Mouse (Mus musculus): ENCODE measurements at regions not wholly inside any gene's neighbourhood (a gene's known extent, or its start where the extent isn't known, plus 50 kb on each side); places are given as distances from the start of the nearest gene placed in this dataset.

DNA sequence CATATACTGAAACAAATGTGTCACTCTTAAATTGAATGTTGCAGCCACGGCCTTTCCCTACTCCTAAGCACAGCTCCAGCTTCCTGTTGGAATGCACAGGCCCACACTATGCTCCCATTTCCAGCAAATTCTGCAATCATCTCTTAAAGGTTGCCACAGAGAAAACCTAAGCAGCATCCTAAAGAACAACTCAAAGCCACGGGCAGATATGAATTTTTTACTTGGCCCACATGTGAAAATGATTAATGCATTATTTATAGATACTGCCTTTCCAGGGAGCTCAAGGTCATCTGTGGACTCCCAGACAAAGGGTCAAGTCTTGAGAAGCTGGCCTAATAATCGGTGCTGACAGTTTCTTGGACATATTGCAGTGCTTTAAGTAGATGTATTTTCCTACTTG is 663.5 kb upstream of the Nrsn1 start:
- Histone ChIP-seq H3K4me3 (no peak overlapping the region), H3K4me1 (peaks cover 11% of the 10 kb centered on the region), H3K27ac (no peak overlapping the region), H3K36me3 (no peaks in the 10 kb centered on the region), H3K9ac (no peak overlapping the region), H3K4me2 (no peak overlapping the region), H3K27me3 (no peaks in the 10 kb centered on the region), H3K9me3 (no peaks in the 10 kb centered on the region)
- ATAC-seq (ENCODE audit: insufficient number of reproducible peaks, low FRiP score, low TSS enrichment, low read depth) = no peak
- WGBS = 34% methylated on average over 3 of the region's 3 CpGs

DNA sequence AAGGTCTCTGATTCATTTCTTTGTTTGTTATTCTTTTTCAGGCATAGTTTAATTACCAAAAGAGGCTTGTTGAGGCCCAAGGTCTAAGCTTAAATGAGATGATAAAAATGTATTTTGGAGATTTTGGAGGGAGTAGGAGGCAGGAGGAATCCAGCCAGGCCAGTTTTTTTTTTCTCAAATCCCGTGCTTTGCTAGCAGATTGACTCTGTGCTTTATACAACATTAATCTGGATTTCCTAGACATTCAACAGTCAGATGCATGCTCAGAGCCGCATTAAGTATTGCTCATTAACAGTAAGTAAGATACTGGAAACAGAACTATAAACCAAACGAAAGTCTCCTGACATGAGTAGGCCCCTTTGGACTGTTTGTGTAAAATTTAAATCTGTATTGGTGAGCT is 662.9 kb upstream of the Nrsn1 start:
- WGBS = 20% methylated on average over 3 of the region's 3 CpGs
- Histone ChIP-seq H3K4me2 (no peak overlapping the region), H3K36me3 (no peaks in the 10 kb centered on the region), H3K4me1 (peaks cover 11% of the 10 kb centered on the region), H3K27ac (no peak overlapping the region), H3K9ac (no peak overlapping the region), H3K4me3 (no peak overlapping the region), H3K9me3 (no peaks in the 10 kb centered on the region), H3K27me3 (no peaks in the 10 kb centered on the region)
- ATAC-seq (ENCODE audit: insufficient number of reproducible peaks, low FRiP score, low TSS enrichment, low read depth) = no peak

DNA sequence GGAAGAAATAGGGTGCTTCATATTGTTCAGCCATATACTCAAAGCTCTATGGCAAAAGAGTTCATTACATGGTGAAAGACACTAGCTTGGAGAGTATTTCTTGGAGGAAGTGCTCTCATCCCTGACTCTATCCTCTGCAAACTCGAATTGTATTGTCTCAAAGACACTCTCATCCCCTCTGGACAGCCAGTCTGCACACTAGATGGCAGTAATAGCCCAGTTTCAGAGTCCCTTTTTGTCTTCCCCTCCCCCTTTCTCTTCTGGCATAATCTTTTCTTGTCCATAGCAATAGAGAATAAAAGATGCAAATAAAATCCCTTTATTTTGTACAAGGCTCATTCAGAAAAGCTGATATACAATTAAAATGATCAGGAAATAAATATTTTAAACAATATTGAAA is 662.5 kb upstream of the Nrsn1 start:
- no peak for ATAC-seq (ENCODE audit: insufficient number of reproducible peaks, low FRiP score, low TSS enrichment, low read depth)
- Histone ChIP-seq H3K27ac (no peak overlapping the region), H3K4me1 (peaks cover 11% of the 10 kb centered on the region), H3K4me2 (no peak overlapping the region), H3K4me3 (no peak overlapping the region), H3K9ac (no peak overlapping the region), H3K27me3 (no peaks in the 10 kb centered on the region), H3K36me3 (no peaks in the 10 kb centered on the region), H3K9me3 (no peaks in the 10 kb centered on the region)
- WGBS = 0% methylated on average over 1 of the region's 1 CpGs

DNA sequence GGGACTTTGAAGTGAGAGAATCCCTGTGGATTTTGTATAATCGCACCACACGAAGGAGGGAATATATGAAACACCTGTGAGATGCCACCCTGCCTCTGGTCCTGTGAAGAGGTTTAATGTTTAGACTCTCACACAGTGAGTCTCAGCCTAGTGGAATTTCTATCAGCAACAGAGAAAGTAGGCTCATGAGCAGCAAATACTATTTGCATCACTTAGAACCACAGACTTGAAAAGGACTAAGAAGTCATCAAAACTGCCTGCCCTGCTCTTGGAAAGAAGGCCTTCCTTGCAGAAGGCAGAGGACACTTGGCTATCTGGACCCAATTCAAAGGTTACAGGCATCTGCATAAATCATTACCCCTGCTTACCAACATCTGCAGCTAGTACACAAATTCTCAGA is 662.1 kb upstream of the Nrsn1 start:
- Histone ChIP-seq H3K4me3 (no peak overlapping the region), H3K36me3 (no peaks in the 10 kb centered on the region), H3K4me2 (no peak overlapping the region), H3K9ac (no peak overlapping the region), H3K27me3 (no peaks in the 10 kb centered on the region), H3K4me1 (peaks cover 11% of the 10 kb centered on the region), H3K27ac (no peak overlapping the region), H3K9me3 (no peaks in the 10 kb centered on the region)
- WGBS = 56% methylated on average over 2 of the region's 2 CpGs
- no peak for ATAC-seq (ENCODE audit: insufficient number of reproducible peaks, low FRiP score, low TSS enrichment, low read depth)

DNA sequence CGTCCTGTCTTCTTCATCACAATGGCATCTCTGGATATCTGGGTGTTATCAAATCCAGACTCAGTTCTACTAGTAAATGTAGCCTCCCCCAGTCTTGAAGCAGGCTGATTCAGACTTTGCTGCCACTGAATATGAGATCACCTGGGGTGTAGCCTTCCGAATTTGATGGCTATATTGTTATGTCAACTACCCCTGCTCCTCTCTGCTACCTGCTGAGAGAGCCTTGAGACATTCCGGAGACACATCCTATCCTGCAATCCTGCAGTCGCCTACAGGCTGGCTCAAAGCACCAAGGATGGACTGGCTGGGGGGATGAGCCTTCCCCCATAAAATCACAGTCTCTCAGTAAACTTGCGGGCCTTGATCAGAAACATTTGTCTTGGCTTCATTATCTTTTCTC is 655.4 kb upstream of the Nrsn1 start:
- ATAC-seq (ENCODE audit: insufficient number of reproducible peaks, low FRiP score, low TSS enrichment, low read depth) = no peak
- Histone ChIP-seq H3K4me3 (no peak overlapping the region), H3K9ac (no peak overlapping the region), H3K4me2 (no peak overlapping the region), H3K4me1 (no peaks in the 10 kb centered on the region), H3K27me3 (no peaks in the 10 kb centered on the region), H3K27ac (no peak overlapping the region), H3K36me3 (no peaks in the 10 kb centered on the region), H3K9me3 (no peaks in the 10 kb centered on the region)
- WGBS = 84% methylated on average over 5 of the region's 5 CpGs

DNA sequence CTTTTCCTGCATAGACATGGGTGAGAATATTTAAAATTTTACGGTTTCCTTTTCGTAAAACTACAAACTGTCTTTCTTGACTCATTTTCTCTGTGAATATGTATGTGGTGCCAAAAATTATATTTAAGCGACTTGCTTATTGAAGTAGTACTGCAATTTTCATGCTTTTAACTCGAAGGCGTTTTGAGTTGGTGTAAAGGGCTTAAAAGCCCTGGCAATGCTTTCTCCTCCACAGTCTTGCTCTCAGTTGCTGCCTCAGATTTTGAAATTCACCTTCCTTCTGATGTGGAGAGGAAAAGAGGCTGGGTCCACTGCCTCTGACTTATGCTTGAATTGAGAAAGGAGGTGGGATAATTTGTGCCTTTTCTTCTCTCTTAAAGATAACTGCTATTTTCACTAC is 629.6 kb upstream of the Nrsn1 start:
- Histone ChIP-seq H3K9me3 (no peaks in the 10 kb centered on the region), H3K4me2 (no peak overlapping the region), H3K36me3 (no peaks in the 10 kb centered on the region), H3K4me3 (no peak overlapping the region), H3K27ac (no peak overlapping the region), H3K4me1 (no peaks in the 10 kb centered on the region), H3K27me3 (no peaks in the 10 kb centered on the region), H3K9ac (no peak overlapping the region)
- ATAC-seq (ENCODE audit: insufficient number of reproducible peaks, low FRiP score, low TSS enrichment, low read depth) = no peak
- WGBS = 62% methylated on average over 5 of the region's 5 CpGs

DNA sequence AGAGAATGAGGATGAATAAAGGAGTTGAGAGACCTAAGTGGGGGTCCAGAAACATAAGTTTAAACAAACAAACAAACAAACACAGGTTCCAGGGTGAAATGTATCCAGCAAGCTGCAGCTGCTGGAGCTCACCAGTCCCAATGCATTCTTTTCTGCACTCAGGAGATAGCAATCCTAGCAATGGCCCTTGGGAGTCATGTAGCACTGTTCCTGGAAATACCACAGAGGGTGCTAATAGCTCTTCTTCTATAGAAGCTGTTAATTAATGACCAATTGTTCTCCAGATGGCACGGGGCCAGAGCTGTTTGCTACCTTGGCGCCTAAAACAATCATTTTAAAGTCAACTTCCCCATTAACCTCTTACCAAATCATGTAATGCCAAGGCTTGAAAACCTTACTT is 622.8 kb upstream of the Nrsn1 start:
- H3K9me3 ChIP-seq = no peaks in the 10 kb centered on the region
- no peaks in the 10 kb centered on the region for H3K27me3 ChIP-seq
- H3K36me3 ChIP-seq = no peaks in the 10 kb centered on the region
- H3K27ac ChIP-seq = no peak overlapping the region
- no peak overlapping the region for H3K4me3 ChIP-seq
- H3K4me1 ChIP-seq = no peaks in the 10 kb centered on the region
- no peak for ATAC-seq (ENCODE audit: insufficient number of reproducible peaks, low FRiP score, low TSS enrichment, low read depth)
- H3K9ac ChIP-seq = no peak overlapping the region
- 37% methylated on average over 2 of the region's 2 CpGs for WGBS
- H3K4me2 ChIP-seq = no peak overlapping the region

DNA sequence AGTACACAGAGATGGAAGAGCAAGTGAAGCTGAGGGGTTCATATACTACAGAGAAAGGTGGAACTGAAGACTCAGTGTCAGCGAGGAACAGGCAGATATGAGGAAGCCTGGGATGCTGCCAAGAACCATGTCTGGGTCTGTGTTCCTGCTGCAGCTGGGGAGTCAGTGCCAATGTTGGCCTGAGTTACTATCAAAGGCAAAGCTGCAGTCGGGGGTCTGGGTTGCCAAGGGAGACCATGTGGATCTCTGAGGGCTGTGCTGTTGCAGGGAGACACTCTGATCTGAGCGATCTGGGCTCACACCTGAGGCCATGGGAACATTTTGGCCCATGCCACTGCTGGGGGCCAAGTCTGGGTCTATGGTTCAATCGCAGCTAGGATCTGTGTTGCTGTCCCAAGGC is 612.5 kb upstream of the Nrsn1 start:
- H3K4me3 ChIP-seq = no peak overlapping the region
- H3K4me2 ChIP-seq = no peak overlapping the region
- 70% methylated on average over 4 of the region's 4 CpGs for WGBS

DNA sequence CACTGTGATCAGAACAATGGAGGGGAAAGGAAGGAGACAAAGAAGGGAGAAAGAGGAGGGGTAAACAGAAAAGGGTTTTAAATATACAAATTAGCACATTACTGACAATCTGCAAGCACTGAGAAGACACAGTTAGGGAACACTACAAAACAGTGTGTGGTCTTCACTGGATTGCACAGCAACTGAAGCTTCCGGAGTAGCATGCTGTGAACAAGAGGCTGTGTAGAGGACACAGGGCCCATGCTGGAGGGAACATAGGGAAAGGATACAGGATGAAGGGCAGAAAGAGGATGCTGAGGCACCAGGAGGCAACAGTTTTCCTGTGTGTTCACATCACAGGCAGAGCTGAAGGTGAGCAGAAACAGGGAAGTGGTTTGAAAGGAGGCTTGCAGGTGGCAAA is 598.6 kb upstream of the Nrsn1 start:
- H3K27me3 ChIP-seq = no peaks in the 10 kb centered on the region
- H3K4me1 ChIP-seq = no peaks in the 10 kb centered on the region
- no peak overlapping the region for H3K9ac ChIP-seq
- no peaks in the 10 kb centered on the region for H3K36me3 ChIP-seq
- WGBS = 73% methylated on average over 1 of the region's 1 CpGs
- no peak overlapping the region for H3K27ac ChIP-seq
- no peak overlapping the region for H3K4me2 ChIP-seq
- ATAC-seq (ENCODE audit: insufficient number of reproducible peaks, low FRiP score, low TSS enrichment, low read depth) = no peak
- H3K9me3 ChIP-seq = no peaks in the 10 kb centered on the region
- no peak overlapping the region for H3K4me3 ChIP-seq

More for the DNA sequence above, 612.5 kb upstream of the Nrsn1 start:
- ATAC-seq (ENCODE audit: insufficient number of reproducible peaks, low FRiP score, low TSS enrichment, low read depth) = no peak
- no peaks in the 10 kb centered on the region for H3K9me3 ChIP-seq
- no peak overlapping the region for H3K9ac ChIP-seq
- no peaks in the 10 kb centered on the region for H3K4me1 ChIP-seq
- no peak overlapping the region for H3K27ac ChIP-seq
- H3K36me3 ChIP-seq = no peaks in the 10 kb centered on the region
- H3K27me3 ChIP-seq = no peaks in the 10 kb centered on the region

DNA sequence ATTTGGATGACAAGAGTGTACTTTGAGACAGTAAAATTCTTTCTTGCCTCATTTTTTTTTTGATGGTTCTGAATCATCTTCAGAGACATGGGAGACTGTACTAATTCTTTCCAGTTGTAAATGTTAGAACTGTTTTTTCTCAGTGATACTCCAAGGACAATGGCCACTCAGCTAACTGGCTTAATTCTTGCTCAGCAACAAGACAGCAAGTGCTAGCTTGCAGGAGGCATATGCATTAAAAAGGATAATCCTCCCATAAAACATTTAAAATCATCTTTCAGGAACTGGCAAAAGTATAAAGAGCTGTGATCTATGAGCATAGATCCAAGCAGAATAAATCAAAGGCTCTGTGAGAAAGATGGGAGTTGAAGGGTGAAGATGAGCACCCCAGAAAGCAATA is 587.9 kb upstream of the Nrsn1 start:
- ATAC-seq (ENCODE audit: insufficient number of reproducible peaks, low FRiP score, low TSS enrichment, low read depth) = no peak
- H3K4me2 ChIP-seq = no peak overlapping the region

DNA sequence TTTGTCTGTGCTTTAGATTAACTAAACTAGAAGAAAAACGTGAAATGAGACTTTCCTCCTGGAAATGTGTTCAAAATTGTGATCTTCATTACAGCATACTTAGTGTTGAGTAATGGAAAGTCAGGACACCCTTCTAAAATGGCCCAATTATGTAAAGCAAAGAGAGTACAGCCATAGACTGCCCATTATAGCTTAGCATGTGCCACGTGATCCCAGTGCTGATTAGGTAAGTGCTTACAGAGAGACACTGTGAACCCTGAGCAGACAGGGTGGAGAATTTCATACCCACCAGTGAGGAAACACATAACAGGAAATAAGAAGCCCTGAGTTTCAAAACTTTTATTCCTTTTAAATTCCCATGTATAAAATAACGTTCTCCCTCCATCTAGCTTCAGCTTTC is 587.3 kb upstream of the Nrsn1 start:
- Histone ChIP-seq H3K9ac (no peak overlapping the region), H3K9me3 (no peaks in the 10 kb centered on the region), H3K27ac (no peak overlapping the region), H3K4me2 (no peak overlapping the region), H3K4me3 (no peak overlapping the region), H3K4me1 (no peaks in the 10 kb centered on the region), H3K27me3 (no peaks in the 10 kb centered on the region), H3K36me3 (no peaks in the 10 kb centered on the region)
- no peak for ATAC-seq (ENCODE audit: insufficient number of reproducible peaks, low FRiP score, low TSS enrichment, low read depth)
- WGBS = 39% methylated on average over 3 of the region's 3 CpGs

More for the DNA sequence above, 587.9 kb upstream of the Nrsn1 start:
- no peaks in the 10 kb centered on the region for H3K9me3 ChIP-seq
- H3K27ac ChIP-seq = no peak overlapping the region
- H3K27me3 ChIP-seq = no peaks in the 10 kb centered on the region
- H3K9ac ChIP-seq = no peak overlapping the region
- H3K4me1 ChIP-seq = no peaks in the 10 kb centered on the region
- no peaks in the 10 kb centered on the region for H3K36me3 ChIP-seq
- H3K4me3 ChIP-seq = no peak overlapping the region

DNA sequence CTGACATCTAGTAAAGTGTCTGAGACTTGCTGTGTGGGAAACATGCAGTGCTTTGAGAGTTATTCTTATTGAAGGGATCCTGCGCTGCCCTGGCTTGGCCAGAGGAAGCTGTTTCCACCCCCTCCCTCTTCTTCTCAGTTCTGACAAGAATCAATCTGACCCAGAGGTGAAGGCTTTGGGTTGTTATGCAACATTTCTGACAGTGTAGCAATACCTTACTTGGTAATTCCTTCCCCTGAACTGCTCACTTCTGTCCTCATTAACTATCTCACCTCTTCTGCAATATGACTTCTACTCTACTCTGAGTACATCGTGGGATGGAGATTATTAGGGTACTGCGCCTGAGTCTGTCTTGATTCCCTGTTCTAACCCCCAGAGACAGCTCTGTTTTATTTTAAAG is 586.8 kb upstream of the Nrsn1 start:
- ATAC-seq (ENCODE audit: insufficient number of reproducible peaks, low FRiP score, low TSS enrichment, low read depth) = no peak
- H3K4me3 ChIP-seq = no peak overlapping the region
- H3K9ac ChIP-seq = no peak overlapping the region
- H3K4me1 ChIP-seq = no peaks in the 10 kb centered on the region
- no peaks in the 10 kb centered on the region for H3K9me3 ChIP-seq
- H3K36me3 ChIP-seq = no peaks in the 10 kb centered on the region
- H3K27me3 ChIP-seq = no peaks in the 10 kb centered on the region
- 66% methylated on average over 3 of the region's 3 CpGs for WGBS
- no peak overlapping the region for H3K27ac ChIP-seq
- no peak overlapping the region for H3K4me2 ChIP-seq

DNA sequence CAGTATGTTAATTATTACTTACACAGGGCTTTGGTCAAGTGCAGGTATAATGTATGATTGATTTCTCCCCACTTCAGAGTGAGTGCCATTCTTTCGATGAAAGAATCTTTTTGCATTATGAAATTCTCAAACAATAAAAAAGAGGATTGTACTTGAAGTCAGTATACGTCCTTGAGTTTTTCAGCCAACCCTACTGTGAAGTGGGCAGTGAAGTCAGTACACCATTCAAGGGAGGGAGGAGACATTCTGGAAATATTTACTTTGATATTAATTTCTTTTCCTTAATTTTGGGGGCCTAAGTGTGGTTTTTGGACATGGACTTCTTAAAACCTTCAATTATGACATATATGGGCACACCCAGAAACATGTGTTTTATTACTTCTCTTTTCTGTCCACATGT is 586.2 kb upstream of the Nrsn1 start:
- Histone ChIP-seq H3K4me3 (no peak overlapping the region), H3K27ac (no peak overlapping the region), H3K36me3 (no peaks in the 10 kb centered on the region), H3K4me2 (no peak overlapping the region), H3K9me3 (no peaks in the 10 kb centered on the region), H3K27me3 (no peaks in the 10 kb centered on the region), H3K4me1 (no peaks in the 10 kb centered on the region), H3K9ac (no peak overlapping the region)
- 89% methylated on average over 2 of the region's 2 CpGs for WGBS
- no peak for ATAC-seq (ENCODE audit: insufficient number of reproducible peaks, low FRiP score, low TSS enrichment, low read depth)

All from limb, embryonic 15.5 days (tissue).